Mouse (Mus musculus): ENCODE results near the gene BC005537.
"Not testable (repeated sequence)": the region's sequence is repeated elsewhere in the genome, so short reads cannot be mapped to it uniquely, and the experiment has no call there.

GRCm38 (mm10) chr13:24771482-24771881 is 30.0 kb upstream of the BC005537 start:
- TF ChIP-seq CTCF, POLR2A (IDR thresholded peaks at IDR 0.05; ENCODE audit: insufficient read depth, low read depth, low read length): not testable (repeated sequence)
